Mouse (Mus musculus): ENCODE measurements around the gene Ptges2.

Ptges2 gene

DNA sequence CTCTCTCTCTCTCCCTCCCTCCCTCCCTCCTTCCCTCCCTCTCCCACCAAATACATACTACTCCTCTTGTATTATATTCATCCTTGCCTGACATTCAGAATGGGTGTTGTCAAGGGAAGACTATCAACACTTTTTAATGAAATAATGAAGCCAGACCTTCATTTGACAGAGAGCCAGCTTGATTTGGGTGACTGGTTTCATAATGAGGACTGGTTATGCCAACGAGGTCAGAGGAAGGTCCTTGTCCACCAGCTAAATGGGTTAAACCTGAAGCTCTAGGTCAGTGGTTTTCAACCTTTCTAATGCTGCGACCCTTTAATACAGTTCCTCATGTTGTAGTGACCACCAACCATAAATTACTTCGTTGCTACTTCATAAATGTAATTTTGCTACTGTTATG is 43.0 kb downstream of the Ptges2 start:
- CTCF ChIA-PET: interaction anchor here (1.1 kb wide), 1 partner anchor 12 kb away, joined by 3 read pairs; the partner anchor contains the start of genes Naif1 and Slc25a25

- CTCF ChIA-PET: no interaction called here
These were observed 43.5 kb downstream of the Ptges2 start for GRCm38 (mm10) chr2:32439177-32439576.

- CTCF ChIA-PET: no interaction called here
These were observed 44.5 kb downstream of the Ptges2 start for GRCm38 (mm10) chr2:32440164-32440563.

GRCm38 (mm10) chr2:32440632-32441031 is 44.9 kb downstream of the Ptges2 start:
- CTCF ChIA-PET: interaction anchor here (0.8 kb wide), 1 partner anchor 53 kb away, joined by 3 read pairs; no protein-coding TSS in a partner anchor

GRCm38 (mm10) chr2:32441550-32441949 is 45.9 kb downstream of the Ptges2 start:
- CTCF ChIA-PET: interaction anchor here (0.8 kb wide), 1 partner anchor 52 kb away, joined by 3 read pairs; no protein-coding TSS in a partner anchor

DNA sequence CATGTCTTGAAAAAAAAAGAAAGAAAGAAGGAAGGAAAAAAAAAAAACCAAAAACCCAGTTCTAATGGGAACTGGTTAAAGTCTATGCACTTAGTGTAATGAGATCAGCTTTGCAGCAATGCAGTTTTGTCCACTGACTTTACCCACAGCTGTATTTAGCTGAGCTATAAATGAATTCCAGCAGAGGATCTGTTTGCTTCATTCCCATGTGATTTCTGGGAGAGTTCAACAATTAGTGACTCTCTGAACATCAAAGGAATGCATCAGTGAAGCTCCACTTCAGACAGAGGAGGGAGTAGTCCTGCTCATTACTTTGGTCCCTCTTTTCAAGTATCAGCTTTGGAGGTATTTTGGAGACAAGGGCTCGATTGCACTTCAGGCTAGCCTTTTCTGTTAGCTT is 49.8 kb downstream of the Ptges2 start:
- CTCF ChIA-PET: no interaction called here

GRCm38 (mm10) chr2:32447264-32447936 is 51.7 kb downstream of the Ptges2 start:
- CTCF ChIA-PET: interaction anchor here (0.6 to 0.8 kb wide), 3 partner anchors 40 to 128 kb away, joined by 3 to 4 read pairs (median 4); no protein-coding TSS in a partner anchor

- CTCF ChIA-PET: interaction anchor here (0.6 to 0.8 kb wide), 3 partner anchors 47 to 356 kb away, joined by 4 to 25 read pairs (median 4); no protein-coding TSS in a partner anchor
These were observed 52.8 kb downstream of the Ptges2 start for GRCm38 (mm10) chr2:32448480-32448879.

DNA sequence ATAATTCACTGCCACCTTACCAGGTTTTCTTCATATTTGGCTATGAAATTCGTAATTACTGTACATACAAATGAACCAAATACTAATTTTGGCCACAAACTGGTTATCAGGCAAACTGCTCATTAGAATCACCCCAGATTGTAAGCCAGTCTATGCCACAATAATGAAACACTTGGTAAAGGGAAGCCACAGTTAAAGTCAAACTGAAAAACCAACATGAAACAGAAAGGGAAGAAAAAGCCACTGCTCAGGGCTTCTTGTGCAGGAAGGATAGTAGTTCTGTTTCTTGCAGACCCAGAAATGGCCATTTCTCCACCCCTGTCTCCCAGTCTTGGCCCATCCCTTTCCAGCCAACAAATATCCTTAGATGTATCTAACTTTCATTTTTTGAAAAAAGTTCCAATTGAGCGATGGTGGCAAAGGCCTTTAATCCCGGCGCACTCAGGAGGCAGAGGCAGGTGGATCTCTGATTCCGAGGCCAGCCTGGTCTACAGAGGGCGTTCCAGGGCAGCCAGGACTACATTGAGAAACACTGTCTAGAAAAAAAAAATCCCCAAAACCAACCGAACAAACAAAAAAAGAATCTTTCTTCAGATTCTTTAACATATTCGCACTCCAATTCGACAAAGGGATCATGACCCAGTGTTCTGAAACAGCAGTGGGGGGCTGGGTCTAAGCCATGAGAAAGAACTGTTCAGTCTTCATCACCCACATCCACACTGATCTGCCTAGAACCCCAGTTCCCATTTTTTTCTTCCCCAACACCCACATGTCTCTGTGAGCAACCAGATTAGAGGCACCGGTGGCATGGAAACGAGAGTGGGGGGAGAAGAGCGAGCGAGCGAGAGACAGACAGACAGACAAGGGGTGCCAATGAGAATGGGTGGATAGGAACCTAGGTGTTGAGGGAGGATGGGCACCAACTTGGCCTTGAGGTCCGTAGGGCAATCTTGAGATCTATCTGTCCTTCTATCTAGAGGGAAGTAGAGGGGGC is 54.4 kb downstream of the Ptges2 start, which contains the start of gene Naif1:
Gene Naif1 (plus strand): TSS at position 697 of the 994 bp plus-strand sequence.
- CTCF ChIA-PET: interaction anchor here (1.2 kb wide), 1 partner anchor 12 kb away, joined by 3 read pairs; no protein-coding TSS in a partner anchor

- CTCF ChIA-PET: interaction anchor here (0.7 to 1.2 kb wide), 3 partner anchors 13 to 242 kb away, joined by 3 read pairs; no protein-coding TSS in a partner anchor
These were observed 55.5 kb downstream of the Ptges2 start, which contains the start of gene Slc25a25 for GRCm38 (mm10) chr2:32450881-32451844. Gene Slc25a25 (minus strand): TSS chr2:32451445.

GRCm38 (mm10) chr2:32451870-32452372 is 56.2 kb downstream of the Ptges2 start:
- CTCF ChIA-PET: interaction anchor here (0.7 to 1.0 kb wide), 2 partner anchors 47 to 242 kb away, joined by 3 read pairs; no protein-coding TSS in a partner anchor

DNA sequence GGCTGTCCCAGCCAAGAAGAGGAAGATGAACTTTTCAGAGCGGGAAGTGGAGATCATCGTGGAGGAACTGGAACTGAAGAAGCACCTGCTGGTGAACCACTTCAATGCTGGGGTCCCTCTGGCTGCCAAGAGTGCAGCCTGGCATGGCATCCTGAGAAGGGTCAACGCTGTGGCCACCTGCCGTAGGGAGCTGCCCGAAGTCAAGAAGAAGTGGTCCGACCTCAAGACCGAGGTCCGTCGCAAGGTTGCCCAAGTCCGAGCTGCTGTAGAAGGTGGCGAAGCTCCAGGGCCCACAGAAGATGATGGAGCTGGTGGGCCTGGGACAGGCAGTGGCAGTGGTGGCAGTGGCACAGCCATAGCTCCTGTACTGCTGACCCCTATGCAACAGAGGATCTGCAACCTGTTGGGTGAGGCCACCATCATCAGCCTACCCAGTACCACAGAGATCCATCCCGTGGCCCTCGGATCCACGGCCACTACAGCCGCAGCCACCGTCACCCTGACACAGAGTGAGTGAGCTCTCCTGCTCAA is 56.8 kb downstream of the Ptges2 start:
- CTCF ChIA-PET: no interaction called here

GRCm38 (mm10) chr2:32453641-32454303 is 58.1 kb downstream of the Ptges2 start:
- CTCF ChIA-PET: interaction anchor here (0.6 kb wide), 1 partner anchor 334 kb away, joined by 8 read pairs; no protein-coding TSS in a partner anchor

- CTCF ChIA-PET: no interaction called here
These were observed 58.9 kb downstream of the Ptges2 start for GRCm38 (mm10) chr2:32454633-32455032.

DNA sequence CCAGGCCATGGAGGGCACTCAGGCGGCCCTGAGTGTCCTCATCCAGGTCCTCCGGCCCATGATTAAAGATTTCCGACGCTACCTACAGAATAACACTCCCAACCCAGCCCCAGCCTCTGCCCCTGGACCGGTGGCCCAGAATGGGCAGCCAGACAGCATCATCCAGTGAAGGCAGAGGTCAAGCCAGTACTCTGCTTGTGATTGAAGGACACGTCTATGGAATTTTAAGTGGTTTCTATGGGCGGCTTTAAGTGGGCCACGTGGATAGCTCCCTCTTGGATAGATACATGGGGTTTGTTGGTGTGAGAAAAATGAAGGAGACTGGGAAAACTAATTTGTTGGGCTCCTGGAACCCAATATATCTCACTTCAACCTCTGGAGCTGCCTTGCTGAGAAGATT is 59.4 kb downstream of the Ptges2 start:
- CTCF ChIA-PET: no interaction called here
